Mouse (Mus musculus) small intestine, adult 2 months (tissue): ENCODE data around the gene Ptpn13.

ENCODE experiments used
- CTCF ChIP-seq: fragments of 200-500 bp; IDR thresholded peaks from 2 replicates; pipeline ENCODE4 v1.5.1; 2012; ENCODE audit warnings: low read depth, mild to moderate bottlenecking, control low read depth, inconsistent platforms, low read length, moderate library complexity, mixed read lengths; ENCODE audit not compliant: insufficient replicate concordance, insufficient read length; ENCODE audit errors: extremely low read depth
- POLR2A ChIP-seq: fragments of 200-500 bp; IDR thresholded peaks from 2 replicates; pipeline ENCODE4 v1.6.1; 2012; ENCODE audit warnings: low read depth, mild to moderate bottlenecking, control low read depth, inconsistent platforms, low read length, moderate library complexity

- TF ChIP-seq CTCF (no peak), POLR2A (no peak)
These were observed 505 bp downstream of the Ptpn13 start for GRCm38 (mm10) chr5:103425363-103426031.
